Mouse (Mus musculus) cerebellum, postnatal 10 days (tissue): ENCODE measurements around the gene Slc10a7.
A peak's percentile ranks its signal among the peaks of the same experiment; 100 is the strongest.
"Not testable (repeated sequence)": the region's sequence is repeated elsewhere in the genome, so short reads cannot be mapped to it uniquely, and the experiment has no call there.

Experiments
- DNase-seq, 2 experiments: peaks; one replicate each; pipeline ENCODE4 v3.0.0; 2021; ENCODE audit warnings: mixed read lengths in 2 of 2

Slc10a7 gene

GRCm38 (mm10) chr8:78509273-78510031 is at the start of gene Slc10a7:
Gene Slc10a7 (plus strand): TSS chr8:78509346.
- peak; percentile 93 to 95 for DNase-seq

- DNase-seq = no peak
These were observed 45.2 kb upstream of the Slc10a7 start for GRCm38 (mm10) chr8:78463941-78464340.

GRCm38 (mm10) chr8:78467889-78468288 is 41.3 kb upstream of the Slc10a7 start:
- DNase-seq = peak; percentile 4 to 8

DNA sequence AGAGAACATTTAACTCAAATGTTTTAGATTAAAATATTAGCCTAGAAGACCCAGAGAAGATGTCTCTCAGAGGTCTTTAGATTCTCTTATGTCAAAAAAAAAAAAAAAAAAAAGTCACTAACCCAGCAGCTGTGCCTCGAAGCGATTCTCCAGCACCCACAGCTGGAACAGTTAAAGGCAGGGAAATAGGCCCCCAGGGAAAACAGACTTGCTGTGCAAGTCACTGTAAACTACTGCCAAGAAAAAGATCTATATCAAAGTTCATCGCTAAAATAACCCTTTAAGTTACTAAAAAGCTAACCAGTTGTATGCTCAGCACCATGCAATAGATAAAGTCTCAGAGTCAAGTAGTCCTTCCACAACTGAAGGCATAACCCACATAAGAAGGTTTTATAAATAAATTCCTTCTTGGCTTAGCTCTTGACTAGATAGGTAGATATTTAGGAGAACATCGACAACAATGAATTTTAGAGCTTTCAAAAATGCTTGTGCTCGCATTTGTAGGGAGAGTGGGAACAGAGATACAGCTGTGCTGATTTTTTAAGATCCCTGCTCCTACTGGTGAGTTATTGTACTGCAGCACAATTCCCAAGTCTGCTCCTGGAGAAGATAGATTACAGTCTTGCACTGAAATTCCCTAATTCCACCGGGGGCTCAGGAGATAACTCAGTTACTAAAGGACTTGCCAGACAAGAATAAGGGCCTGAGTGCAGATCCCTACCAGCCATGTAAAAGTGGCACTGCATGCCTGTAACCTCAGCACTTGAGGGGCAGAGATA is 31.9 kb upstream of the Slc10a7 start:
- DNase-seq = peak; percentile 8 to 19

- no peak for DNase-seq
These were observed 19.4 kb upstream of the Slc10a7 start for GRCm38 (mm10) chr8:78489733-78490132.

- no peak for DNase-seq
These were observed 16.1 kb upstream of the Slc10a7 start for GRCm38 (mm10) chr8:78493031-78493430.

- DNase-seq = not testable (repeated sequence)
These were observed 12.9 kb upstream of the Slc10a7 start for GRCm38 (mm10) chr8:78496273-78496672.

- no peak for DNase-seq
These were observed 6.4 kb upstream of the Slc10a7 start for GRCm38 (mm10) chr8:78502706-78503105.

DNA sequence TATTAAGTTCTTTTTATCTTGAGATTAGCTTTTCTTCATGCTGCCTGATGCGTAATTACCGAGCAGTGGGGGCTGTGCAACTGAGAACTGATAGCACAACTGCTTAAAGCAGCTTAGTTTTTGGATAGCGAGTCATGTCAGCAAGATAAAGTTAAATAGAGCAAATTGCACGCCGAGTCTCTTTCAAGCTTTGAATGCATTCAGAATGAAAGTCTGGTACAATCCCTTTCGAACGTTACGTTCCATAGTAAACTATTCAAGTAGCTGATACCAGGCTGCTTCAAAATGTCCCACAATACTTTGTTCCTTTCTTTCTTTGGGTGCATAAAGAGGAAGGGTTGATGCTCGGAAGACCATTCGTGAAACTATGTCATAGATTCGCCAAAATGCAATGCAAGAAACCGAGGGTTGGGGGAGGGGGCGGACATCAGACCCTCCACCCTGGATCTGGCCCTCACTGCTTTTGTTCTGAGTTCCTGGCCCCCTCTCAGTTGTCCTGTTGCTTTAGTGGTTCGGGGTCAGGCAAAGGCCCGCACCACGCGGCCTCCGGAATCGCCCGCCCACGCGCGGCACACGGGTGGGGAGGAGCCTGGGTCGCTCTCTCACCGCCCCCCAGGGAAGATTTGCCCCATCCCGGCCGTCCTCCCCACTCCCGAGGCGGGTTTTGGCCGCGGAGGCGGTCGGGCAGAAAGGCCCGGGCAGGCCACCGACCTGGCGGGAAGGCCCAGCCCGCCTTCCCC is 997 bp upstream of the Slc10a7 start:
- no peak for DNase-seq

DNA sequence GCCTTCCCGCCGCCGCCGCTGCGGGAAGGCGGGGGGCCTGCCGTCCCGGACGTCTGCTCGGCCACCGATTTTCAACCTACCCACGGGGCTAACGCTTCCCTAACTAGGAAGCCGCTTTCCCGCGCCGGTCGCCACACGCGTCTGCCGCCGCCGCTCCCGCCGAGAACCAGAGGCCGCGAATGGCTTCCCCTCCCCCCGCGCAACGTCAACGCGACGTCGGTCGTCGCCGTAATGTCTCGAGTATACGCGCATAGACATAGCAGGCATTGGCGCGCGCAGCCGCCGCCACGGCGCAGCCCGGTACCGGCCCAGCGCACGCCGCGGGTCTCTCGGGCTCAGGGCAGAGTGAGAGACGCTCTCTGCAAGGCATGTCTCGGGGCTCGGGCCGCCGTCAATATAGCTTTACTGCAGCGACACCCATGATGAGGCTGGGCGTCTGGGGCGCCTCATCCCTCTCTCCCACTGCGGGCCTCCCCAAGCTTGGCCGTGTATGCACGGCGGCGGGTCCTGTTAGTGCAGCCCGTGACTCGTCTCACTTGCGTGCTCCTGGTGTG is 350 bp upstream of the Slc10a7 start, which contains the start of gene Rbmxl1:
TSS of gene Rbmxl1 (minus strand) at position 180 of the 554 bp plus-strand sequence.
- DNase-seq = peak; percentile 98 to 99

DNA sequence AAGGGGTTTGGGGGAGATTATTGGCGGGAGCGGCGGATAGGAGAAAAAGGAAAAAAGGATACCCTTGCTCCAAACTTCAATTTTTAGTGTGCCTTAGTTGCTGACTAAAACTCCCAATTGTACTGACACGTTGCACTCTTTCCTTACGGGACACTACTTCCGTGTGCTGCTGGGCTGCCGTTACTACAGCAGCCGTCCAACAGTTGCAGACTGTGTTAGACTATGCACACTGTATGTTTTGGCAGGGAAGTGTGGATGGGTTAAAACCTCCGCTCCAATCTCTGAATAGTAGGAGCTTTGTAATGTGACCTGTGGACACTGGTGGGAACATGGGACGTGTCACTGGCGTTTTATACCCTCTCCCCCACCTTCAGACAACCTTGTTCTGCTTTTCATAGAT is 948 bp downstream of the Slc10a7 start:
- no peak for DNase-seq

DNA sequence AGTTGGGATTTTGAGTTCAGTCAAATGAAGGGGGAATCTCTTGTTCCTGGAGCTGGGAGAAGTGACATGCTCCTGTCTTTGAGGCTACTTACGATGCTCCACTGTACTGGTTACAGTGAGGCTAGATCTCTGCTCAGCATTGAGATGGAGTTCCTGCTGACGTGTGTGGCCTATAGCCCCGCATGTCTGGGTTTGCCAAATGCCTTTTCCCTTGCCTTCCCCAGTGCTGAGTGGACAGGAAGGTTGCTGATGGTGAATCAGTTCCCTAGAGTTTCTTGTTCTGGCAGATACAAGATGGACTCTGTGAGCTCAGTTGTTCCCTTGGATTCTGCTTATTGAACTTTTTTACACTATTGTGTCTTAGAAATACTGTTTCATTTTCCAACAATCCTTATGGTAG is 1.8 kb downstream of the Slc10a7 start:
- DNase-seq = no peak

DNA sequence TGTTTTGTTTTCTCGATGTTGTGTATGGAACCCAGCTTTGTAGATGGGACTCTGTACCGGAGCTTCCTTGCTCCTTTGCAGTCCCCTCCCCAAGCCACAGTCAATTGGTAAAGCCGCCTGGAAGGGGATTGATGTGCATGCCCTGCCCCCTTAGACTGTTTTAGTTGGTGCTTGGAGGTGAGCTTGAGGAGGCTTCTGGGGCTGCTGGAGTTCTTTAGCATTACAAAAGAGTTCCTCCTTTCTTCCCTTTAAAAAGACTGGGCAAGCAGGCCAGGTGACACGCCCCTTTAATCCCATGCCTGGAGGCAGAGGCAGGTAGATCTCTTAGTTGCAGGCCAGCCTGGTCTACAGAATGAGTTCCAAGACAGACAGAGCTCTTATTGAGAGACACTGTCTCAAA is 4.0 kb downstream of the Slc10a7 start:
- no peak for DNase-seq

- DNase-seq = no peak
These were observed 5.6 kb downstream of the Slc10a7 start for GRCm38 (mm10) chr8:78514706-78515105.

- no peak for DNase-seq
These were observed 6.0 kb downstream of the Slc10a7 start for GRCm38 (mm10) chr8:78515132-78515531.

GRCm38 (mm10) chr8:78533981-78534380 is 24.8 kb downstream of the Slc10a7 start:
- no peak for DNase-seq

DNA sequence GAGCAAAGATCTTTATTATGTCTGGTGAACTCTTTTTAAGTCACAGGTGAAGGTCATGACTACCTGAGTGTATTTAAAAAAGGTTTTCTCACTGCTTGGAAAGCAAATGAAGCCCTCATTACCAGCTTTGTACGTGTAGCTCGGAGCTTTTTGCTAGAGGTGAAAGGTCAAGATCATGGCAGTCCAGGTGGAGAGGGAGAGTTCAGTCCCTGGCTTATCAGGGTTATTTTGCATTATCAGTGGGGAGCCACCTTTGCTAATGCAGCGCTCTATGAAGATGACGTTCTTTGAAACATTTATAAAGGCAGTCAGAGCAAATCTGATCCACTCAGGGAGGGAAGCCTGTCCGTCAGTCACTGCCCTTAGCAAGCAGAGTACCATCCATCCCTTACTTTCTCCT is 27.6 kb downstream of the Slc10a7 start:
- no peak for DNase-seq

- no peak for DNase-seq
These were observed 28.6 kb downstream of the Slc10a7 start for GRCm38 (mm10) chr8:78537795-78538194.

- not testable (repeated sequence) for DNase-seq
These were observed 33.5 kb downstream of the Slc10a7 start for GRCm38 (mm10) chr8:78542670-78543069.

GRCm38 (mm10) chr8:78543621-78544020 is 34.5 kb downstream of the Slc10a7 start:
- DNase-seq = no peak

DNA sequence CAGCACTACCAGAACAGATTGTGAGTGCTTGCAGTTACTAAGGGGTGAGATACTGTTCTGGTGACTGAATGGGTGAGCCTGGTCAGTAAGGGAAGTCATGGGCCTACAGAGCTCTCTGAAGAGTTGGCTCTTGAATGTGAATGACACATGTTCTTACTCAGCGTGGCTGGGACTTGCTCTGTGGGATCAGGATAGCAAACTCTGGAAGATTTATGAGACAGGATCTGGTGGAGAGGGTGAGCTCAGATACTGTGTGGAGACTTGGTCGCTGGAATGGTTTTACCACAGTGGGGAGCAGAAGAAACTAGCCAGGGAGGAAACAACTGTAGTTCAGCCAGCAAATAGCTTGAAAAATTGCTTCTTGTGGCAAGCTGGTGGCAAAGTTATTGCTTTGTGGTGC is 35.4 kb downstream of the Slc10a7 start:
- DNase-seq = no peak

- not testable (repeated sequence) for DNase-seq
These were observed 36.1 kb downstream of the Slc10a7 start for GRCm38 (mm10) chr8:78545153-78545817.
